Mouse (Mus musculus) intestine, embryonic 14.5 days (tissue): ENCODE data around the gene Map4k4. TPM values are rescaled to one million over a fixed set of nuclear protein-coding genes. Genes with fewer than 3 reads are reported as not detected.

Source experiments
- ATAC-seq: fragments of 200-750 bp; cut with Nextera tagmentation; replicated peaks from 2 replicates; pipeline ENCODE4 v1.8.0; 2017; ENCODE audit warnings: low read depth, moderate number of reproducible peaks, moderate TSS enrichment, moderate library complexity; ENCODE audit not compliant: low FRiP score, low TSS enrichment
- DNase-seq: peaks from one replicate; pipeline ENCODE4 v3.0.0-alpha.2; 2018; ENCODE audit warnings: low spot score
- H3K27ac ChIP-seq: fragments of 300-500 bp; sonication (generic); 2 replicates; pipeline ENCODE4 v1.5.1; 2014; ENCODE audit warnings: low read depth, mild to moderate bottlenecking, control low read depth
- H3K27me3 ChIP-seq: fragments of 300-500 bp; sonication (generic); replicated peaks from 2 replicates; pipeline ENCODE4 v1.6.1; 2014; ENCODE audit warnings: low read length, control low read depth; ENCODE audit not compliant: control insufficient read depth, insufficient read depth
- H3K36me3 ChIP-seq: fragments of 300-500 bp; sonication (generic); 2 replicates; pipeline ENCODE4 v1.6.1; 2014; ENCODE audit warnings: low read length, control low read depth; ENCODE audit not compliant: control insufficient read depth, insufficient read depth
- H3K4me1 ChIP-seq: fragments of 300-500 bp; sonication (generic); replicated peaks from 2 replicates; pipeline ENCODE4 v1.6.1; 2014; ENCODE audit warnings: low read length, control low read depth, mixed read lengths; ENCODE audit not compliant: control insufficient read depth, insufficient read depth
- H3K4me2 ChIP-seq: fragments of 300-500 bp; sonication (generic); 2 replicates; pipeline ENCODE4 v1.6.1; 2014; ENCODE audit warnings: low read length
- H3K4me3 ChIP-seq: fragments of 300-500 bp; sonication (generic); 2 replicates; pipeline ENCODE4 v1.5.1; 2014; ENCODE audit warnings: low read depth, low read length, control low read depth, mixed read lengths
- H3K9ac ChIP-seq: fragments of 300-500 bp; sonication (generic); 2 replicates; pipeline ENCODE4 v1.6.1; 2014; ENCODE audit warnings: mild to moderate bottlenecking, low read length
- H3K9me3 ChIP-seq: fragments of 300-500 bp; sonication (generic); 2 replicates; pipeline ENCODE4 v1.6.1; 2016; ENCODE audit warnings: low read length, control low read depth; ENCODE audit not compliant: control insufficient read depth
- WGBS: fragments of 180-500 bp; shearing (Covaris S2); extraction: QIAGEN DNeasy Blood & Tissue Kit; methylation state at CpG from one replicate; pipeline ENCODE4 v1.1.7; 2014; 5-methylcytosine and 5-hydroxymethylcytosine counted together
- polyA plus RNA-seq: library from polyadenylated mRNA; unstranded; fragments of >200 nt; fragmentation: Nextera tagmentation; extraction: Ambion mirVana; gene quantifications from 2 replicates; pipeline ENCODE4 v1.2.1, GENCODE M21; 2014

Map4k4 gene
- polyA plus RNA-seq, 1 experiment from 2014 or later, result 35.4 TPM

GRCm38 (mm10) chr1:39904720-39905119 lies 4.0 kb downstream of the Map4k4 start:
- Histone ChIP-seq H3K27ac (no peak overlapping the region), H3K9ac (no peak overlapping the region), H3K4me3 (no peak overlapping the region), H3K27me3 (no peaks in the 10 kb centered on the region), H3K9me3 (no peaks in the 10 kb centered on the region), H3K36me3 (peaks cover 19% of the 10 kb centered on the region), H3K4me1 (peaks cover 50% of the 10 kb centered on the region), H3K4me2 (no peak overlapping the region)
- 82% methylated on average over 3 of the region's 3 CpGs for WGBS
- ATAC-seq, result no peak
- no peak for DNase-seq

GRCm38 (mm10) chr1:39906921-39907320 lies 6.2 kb downstream of the Map4k4 start:
- Histone ChIP-seq H3K4me2 (no peak overlapping the region), H3K9ac (no peak overlapping the region), H3K4me1 (peaks cover 57% of the 10 kb centered on the region), H3K27me3 (no peaks in the 10 kb centered on the region), H3K9me3 (no peaks in the 10 kb centered on the region), H3K36me3 (peaks cover 27% of the 10 kb centered on the region), H3K27ac (no peak overlapping the region), H3K4me3 (no peak overlapping the region)
- ATAC-seq, result no peak
- no peak for DNase-seq
- WGBS, result 49% methylated on average over 11 of the region's 11 CpGs

GRCm38 (mm10) chr1:39908976-39909375 lies 8.3 kb downstream of the Map4k4 start:
- no peaks in the 10 kb centered on the region for H3K27me3 ChIP-seq
- no peak overlapping the region for H3K9ac ChIP-seq
- H3K36me3 ChIP-seq, result peaks cover 30% of the 10 kb centered on the region
- no peaks in the 10 kb centered on the region for H3K9me3 ChIP-seq
- no peak overlapping the region for H3K27ac ChIP-seq
- peaks cover 40% of the 10 kb centered on the region for H3K4me1 ChIP-seq
- 89% methylated on average over 2 of the region's 2 CpGs for WGBS
- no peak overlapping the region for H3K4me3 ChIP-seq
- no peak for ATAC-seq
- no peak overlapping the region for H3K4me2 ChIP-seq
- DNase-seq, result no peak

GRCm38 (mm10) chr1:39911446-39911845 lies 10.7 kb downstream of the Map4k4 start:
- peak; percentile 20; the same call in 1 of the 2 replicates for ATAC-seq
- H3K27ac ChIP-seq, result no peak overlapping the region

GRCm38 (mm10) chr1:39913256-39913655 lies 12.5 kb downstream of the Map4k4 start:
- H3K36me3 ChIP-seq, result peaks cover 20% of the 10 kb centered on the region
- no peak overlapping the region for H3K4me2 ChIP-seq
- no peak overlapping the region for H3K27ac ChIP-seq
- 53% methylated on average over 4 of the region's 4 CpGs for WGBS
- 0 out of 2 replicates have a peak, but pooled peaks cover 3% of the 10 kb centered on the region for H3K9me3 ChIP-seq
- ATAC-seq (no peak), DNase-seq (no peak)
- no peak overlapping the region for H3K9ac ChIP-seq
- H3K4me1 ChIP-seq, result peaks cover 18% of the 10 kb centered on the region
- no peaks in the 10 kb centered on the region for H3K27me3 ChIP-seq
- no peak overlapping the region for H3K4me3 ChIP-seq

More at GRCm38 (mm10) chr1:39911446-39911845, 10.7 kb downstream of the Map4k4 start:
- no peak for DNase-seq
- no peak overlapping the region for H3K4me2 ChIP-seq
- WGBS, result 65% methylated on average over 3 of the region's 3 CpGs
- no peak overlapping the region for H3K4me3 ChIP-seq
- no peaks in the 10 kb centered on the region for H3K27me3 ChIP-seq
- no peak overlapping the region for H3K9ac ChIP-seq
- H3K9me3 ChIP-seq, result 0 out of 2 replicates have a peak, but pooled peaks cover 3% of the 10 kb centered on the region
- peaks cover 23% of the 10 kb centered on the region for H3K4me1 ChIP-seq
- peaks cover 22% of the 10 kb centered on the region for H3K36me3 ChIP-seq

GRCm38 (mm10) chr1:39916144-39916543 lies 15.4 kb downstream of the Map4k4 start:
- no peak overlapping the region for H3K4me3 ChIP-seq
- no peak for ATAC-seq
- DNase-seq, result no peak

GRCm38 (mm10) chr1:39917855-39918516 lies 17.3 kb downstream of the Map4k4 start:
- Histone ChIP-seq H3K9ac (no peak overlapping the region), H3K4me1 (peaks cover 34% of the 10 kb centered on the region), H3K27me3 (no peaks in the 10 kb centered on the region), H3K36me3 (peaks cover 13% of the 10 kb centered on the region), H3K4me3 (no peak overlapping the region), H3K27ac (no peak overlapping the region), H3K9me3 (0 out of 2 replicates have a peak, but pooled peaks cover 3% of the 10 kb centered on the region), H3K4me2 (no peak overlapping the region)
- ATAC-seq (no peak), DNase-seq (no peak)
- WGBS, result 78% methylated on average over 13 of the region's 13 CpGs

More at GRCm38 (mm10) chr1:39916144-39916543, 15.4 kb downstream of the Map4k4 start:
- Histone ChIP-seq H3K9ac (no peak overlapping the region), H3K36me3 (peaks cover 13% of the 10 kb centered on the region), H3K4me1 (peaks cover 18% of the 10 kb centered on the region), H3K27ac (no peak overlapping the region), H3K4me2 (no peak overlapping the region), H3K9me3 (0 out of 2 replicates have a peak, but pooled peaks cover 3% of the 10 kb centered on the region), H3K27me3 (no peaks in the 10 kb centered on the region)
- 94% methylated on average over 4 of the region's 4 CpGs for WGBS

GRCm38 (mm10) chr1:39918517-39919115 lies 17.9 kb downstream of the Map4k4 start:
- Histone ChIP-seq H3K9me3 (0 out of 2 replicates have a peak, but pooled peaks cover 3% of the 10 kb centered on the region), H3K4me1 (peaks cover 41% of the 10 kb centered on the region), H3K4me2 (no peak overlapping the region), H3K4me3 (no peak overlapping the region), H3K27ac (no peak overlapping the region), H3K9ac (no peak overlapping the region), H3K36me3 (peaks cover 11% of the 10 kb centered on the region), H3K27me3 (no peaks in the 10 kb centered on the region)
- DNase-seq (no peak), ATAC-seq (no peak)
- 61% methylated on average over 7 of the region's 7 CpGs for WGBS
